Mouse (Mus musculus) kidney, embryonic 14.5 days (tissue): ENCODE measurements at regions not wholly inside any gene's neighbourhood (a gene's known extent, or its start where the extent isn't known, plus 50 kb on each side); places are given as distances from the start of the nearest gene placed in this dataset.
A peak's percentile ranks its signal among the peaks of the same experiment; 100 is the strongest.

Experiments
- ATAC-seq: fragments of 200-750 bp; cut with Nextera tagmentation; 2 replicates; pipeline ENCODE4 v1.8.0; 2017; ENCODE audit warnings: moderate number of reproducible peaks, mild to moderate bottlenecking, moderate TSS enrichment, moderate library complexity; ENCODE audit not compliant: low FRiP score, low TSS enrichment
- H3K27ac ChIP-seq: fragments of 300-500 bp; sonication (generic); 2 replicates; pipeline ENCODE4 v1.5.1; 2014; ENCODE audit warnings: low read depth, mild to moderate bottlenecking, low read length, moderate library complexity, mixed read lengths
- H3K27me3 ChIP-seq: fragments of 300-500 bp; sonication (generic); 2 replicates; pipeline ENCODE4 v1.6.1; 2014; ENCODE audit warnings: mild to moderate bottlenecking, low read length; ENCODE audit not compliant: control insufficient read depth, insufficient read depth
- H3K36me3 ChIP-seq: fragments of 300-500 bp; sonication (generic); 2 replicates; pipeline ENCODE4 v1.6.1; 2014; ENCODE audit warnings: low read length, mixed read lengths; ENCODE audit not compliant: control insufficient read depth, insufficient read depth
- H3K4me1 ChIP-seq: fragments of 300-500 bp; sonication (generic); 2 replicates; pipeline ENCODE4 v1.6.1; 2014; ENCODE audit warnings: low read length, mixed read lengths; ENCODE audit not compliant: control insufficient read depth, insufficient read depth
- H3K4me2 ChIP-seq: fragments of 300-500 bp; sonication (generic); replicated peaks from 2 replicates; pipeline ENCODE4 v1.6.1; 2014; ENCODE audit warnings: low read depth, mild to moderate bottlenecking, low read length
- H3K4me3 ChIP-seq: fragments of 300-500 bp; sonication (generic); 2 replicates; pipeline ENCODE4 v1.5.1; 2014; ENCODE audit warnings: mild to moderate bottlenecking, low read length
- H3K9ac ChIP-seq: fragments of 300-500 bp; sonication (generic); 2 replicates; pipeline ENCODE4 v1.6.1; 2014; ENCODE audit warnings: low read depth, mild to moderate bottlenecking, low read length, moderate library complexity
- H3K9me3 ChIP-seq: fragments of 300-500 bp; sonication (generic); 2 replicates; pipeline ENCODE4 v1.6.1; 2016; ENCODE audit warnings: low read length; ENCODE audit not compliant: control insufficient read depth
- WGBS: fragments of 180-500 bp; shearing (Covaris S2); extraction: QIAGEN DNeasy Blood & Tissue Kit; methylation state at CpG from one replicate; pipeline ENCODE4 v1.1.7; 2014; 5-methylcytosine and 5-hydroxymethylcytosine counted together

DNA sequence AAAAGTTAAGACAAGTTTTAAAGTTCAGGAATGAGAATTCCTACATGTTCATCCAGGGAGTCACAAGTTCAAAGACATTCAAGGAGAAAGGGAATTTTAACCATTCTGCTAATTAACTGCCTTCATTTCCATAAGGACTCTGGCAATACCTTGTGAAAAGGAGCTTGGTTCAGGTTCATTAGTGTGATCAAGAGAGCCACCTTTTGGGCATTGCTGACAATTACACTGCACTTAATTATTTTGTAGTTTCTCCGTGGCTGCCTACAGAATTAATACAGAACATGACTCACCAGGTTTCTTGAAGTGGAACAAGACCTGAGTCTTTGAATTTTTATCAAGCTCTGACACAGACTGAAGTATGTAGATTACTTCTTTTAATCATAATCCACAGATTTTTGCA is 52.4 kb upstream of the Ankef1 start:
- ATAC-seq: peak; percentile 72; the same call in 1 of the 2 replicates
- no peaks in the 10 kb centered on the region for H3K36me3 ChIP-seq
- H3K4me2 ChIP-seq: no peak overlapping the region
- H3K9me3 ChIP-seq: no peaks in the 10 kb centered on the region
- H3K27ac ChIP-seq: no peak overlapping the region
- H3K4me3 ChIP-seq: no peak overlapping the region
- H3K27me3 ChIP-seq: no peaks in the 10 kb centered on the region
- WGBS: 5% methylated on average over 1 of the region's 1 CpGs
- no peaks in the 10 kb centered on the region for H3K4me1 ChIP-seq
- H3K9ac ChIP-seq: no peak overlapping the region
